Mouse (Mus musculus) midbrain, embryonic 16.5 days (tissue): Measurements from ENCODE around the gene Rnf5. TPM values are rescaled to one million over a fixed set of nuclear protein-coding genes. Genes with fewer than 3 reads are reported as not detected.

ENCODE experiments used
- ATAC-seq: fragments of 200-750 bp; cut with Nextera tagmentation; 2 replicates; pipeline ENCODE4 v1.8.0; 2017; ENCODE audit warnings: moderate TSS enrichment
- H3K27ac ChIP-seq: fragments of 300-500 bp; sonication (generic); 2 replicates; pipeline ENCODE4 v1.5.1; 2014; ENCODE audit warnings: mild to moderate bottlenecking, low read length, mixed read lengths
- H3K27me3 ChIP-seq: fragments of 300-500 bp; sonication (generic); 2 replicates; pipeline ENCODE4 v1.6.1; 2014; ENCODE audit warnings: low read depth, low read length, mixed read lengths; ENCODE audit not compliant: control insufficient read depth, insufficient read depth
- H3K36me3 ChIP-seq: fragments of 300-500 bp; sonication (generic); 2 replicates; pipeline ENCODE4 v1.6.1; 2014; ENCODE audit warnings: mild to moderate bottlenecking, low read length, moderate library complexity, mixed read lengths; ENCODE audit not compliant: control insufficient read depth, insufficient read depth
- H3K4me1 ChIP-seq: fragments of 300-500 bp; sonication (generic); 2 replicates; pipeline ENCODE4 v1.6.1; 2014; ENCODE audit warnings: mild to moderate bottlenecking, low read length, mixed read lengths; ENCODE audit not compliant: control insufficient read depth, insufficient read depth
- H3K4me2 ChIP-seq: fragments of 300-500 bp; sonication (generic); 2 replicates; pipeline ENCODE4 v1.6.1; 2014; ENCODE audit warnings: mild to moderate bottlenecking, low read length, mixed read lengths
- H3K4me3 ChIP-seq: fragments of 300-500 bp; sonication (generic); 2 replicates; pipeline ENCODE4 v1.5.1; 2014; ENCODE audit warnings: low read depth, mild to moderate bottlenecking, low read length, moderate library complexity, mixed read lengths
- H3K9ac ChIP-seq: fragments of 300-500 bp; sonication (generic); 2 replicates; pipeline ENCODE4 v1.6.1; 2014; ENCODE audit warnings: low read depth, low read length, mixed read lengths
- H3K9me3 ChIP-seq: fragments of 300-500 bp; sonication (generic); replicated peaks from 2 replicates; pipeline ENCODE4 v1.6.1; 2014; ENCODE audit warnings: mild to moderate bottlenecking, low read length, mixed read lengths; ENCODE audit not compliant: control insufficient read depth, poor library complexity, severe bottlenecking
- WGBS: fragments of 180-500 bp; shearing (Covaris S2); extraction: QIAGEN DNeasy Blood & Tissue Kit; methylation state at CpG from one replicate; pipeline ENCODE4 v1.1.7; 2014; 5-methylcytosine and 5-hydroxymethylcytosine counted together
- polyA plus RNA-seq: library from polyadenylated mRNA; unstranded; fragments of >200 nt; fragmentation: Nextera tagmentation; extraction: Ambion mirVana; gene quantifications from 2 replicates; pipeline ENCODE4 v1.2.1, GENCODE M21; 2015

Rnf5 gene
- polyA plus RNA-seq, 1 experiment from 2014 or later: 291 TPM

DNA sequence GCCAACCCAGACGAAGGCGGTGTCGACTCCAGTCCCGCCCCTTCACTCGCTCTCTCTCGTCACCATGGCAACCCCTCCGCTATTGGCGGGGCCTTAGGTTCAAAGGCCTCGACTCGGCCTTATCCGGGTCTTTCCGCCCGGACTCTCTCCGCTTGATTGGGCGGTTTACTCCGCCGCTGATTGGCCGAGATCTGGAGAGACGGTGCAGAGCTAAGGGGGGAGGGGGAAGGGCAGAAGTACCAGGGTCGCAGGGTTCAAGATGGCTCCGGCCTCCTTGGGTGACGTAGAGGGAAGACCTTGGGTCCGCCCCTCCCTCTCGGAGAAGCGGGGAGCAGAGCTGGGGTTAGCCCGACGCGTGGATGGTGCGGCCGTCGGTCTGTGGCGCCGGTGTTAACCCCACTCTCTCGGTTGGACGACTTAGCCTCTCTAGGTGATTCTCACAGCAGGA is 595 bp upstream of the Rnf5 start, which contains the start of gene Agpat1:
Agpat1 (plus strand) TSS at position 202 of the 448 bp plus-strand sequence.
- H3K36me3 ChIP-seq: peaks cover 7% of the 10 kb centered on the region
- peaks cover 40% of the 10 kb centered on the region for H3K4me1 ChIP-seq

DNA sequence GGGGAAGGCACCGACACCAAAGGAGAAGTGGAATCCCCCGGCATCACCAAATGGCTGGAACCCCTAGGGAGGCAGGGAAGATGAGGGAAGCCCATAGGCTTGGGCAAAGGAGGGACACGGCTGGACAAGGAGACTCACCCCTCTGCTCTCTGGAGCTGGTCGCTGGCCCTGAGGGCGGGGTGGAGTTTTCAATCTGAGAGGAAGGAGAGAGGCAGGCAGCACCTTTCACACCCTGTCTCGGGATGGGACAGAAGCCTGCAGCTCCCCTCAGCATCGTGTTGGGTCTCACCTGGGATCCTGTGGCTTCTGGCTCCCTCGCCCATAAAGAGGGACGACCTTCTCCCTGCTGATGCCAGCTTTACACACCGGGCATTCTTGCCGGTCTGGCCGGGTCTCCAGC is 1.7 kb downstream of the Rnf5 start:
- ATAC-seq: no peak
- H3K4me1 ChIP-seq: peaks cover 20% of the 10 kb centered on the region
- 86% methylated on average over 12 of the region's 12 CpGs for WGBS
- peaks cover 7% of the 10 kb centered on the region for H3K36me3 ChIP-seq
- no peak overlapping the region for H3K4me2 ChIP-seq
- no peaks in the 10 kb centered on the region for H3K9me3 ChIP-seq
- no peak overlapping the region for H3K9ac ChIP-seq
- no peaks in the 10 kb centered on the region for H3K27me3 ChIP-seq
- no peak overlapping the region for H3K27ac ChIP-seq
- H3K4me3 ChIP-seq: no peak overlapping the region

More for the DNA sequence above, 595 bp upstream of the Rnf5 start, which contains the start of gene Agpat1:
- peak; percentile 89 for ATAC-seq
- Histone ChIP-seq H3K4me3 (peak within 1 kb of the TSS; percentile 88), H3K27me3 (no peaks in the 10 kb centered on the region), H3K9me3 (no peaks in the 10 kb centered on the region), H3K9ac (peak within 1 kb of the TSS; percentile 98), H3K27ac (peak within 1 kb of the TSS; percentile 85), H3K4me2 (peak within 1 kb of the TSS; percentile 94)
- 0% methylated on average over 34 of the region's 35 CpGs for whole genome bisulfite sequencing

DNA sequence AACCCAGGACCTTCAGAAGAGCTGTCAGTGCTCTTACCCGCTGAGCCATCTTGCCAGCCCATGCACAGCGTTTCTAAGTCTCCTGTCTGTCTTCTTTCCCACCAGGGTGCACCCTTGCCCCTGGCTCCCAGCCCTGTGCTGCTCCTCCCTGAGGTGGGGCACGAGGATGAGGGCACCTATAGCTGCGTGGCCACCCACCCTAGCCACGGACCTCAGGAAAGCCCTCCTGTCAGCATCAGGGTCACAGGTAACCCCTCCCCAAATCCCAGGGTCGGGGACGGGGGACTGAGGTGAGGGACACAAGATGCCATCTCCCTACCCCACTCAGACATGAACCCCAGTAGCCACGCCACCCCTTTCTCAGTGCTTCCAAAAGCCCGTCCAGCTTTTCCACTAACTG is 3.6 kb downstream of the Rnf5 start:
- Histone ChIP-seq H3K4me1 (peaks cover 12% of the 10 kb centered on the region), H3K36me3 (peaks cover 18% of the 10 kb centered on the region), H3K27me3 (no peaks in the 10 kb centered on the region), H3K27ac (no peak overlapping the region), H3K4me3 (no peak overlapping the region), H3K4me2 (no peak overlapping the region), H3K9me3 (no peaks in the 10 kb centered on the region), H3K9ac (no peak overlapping the region)
- no peak for ATAC-seq
- WGBS: 76% methylated on average over 9 of the region's 9 CpGs

DNA sequence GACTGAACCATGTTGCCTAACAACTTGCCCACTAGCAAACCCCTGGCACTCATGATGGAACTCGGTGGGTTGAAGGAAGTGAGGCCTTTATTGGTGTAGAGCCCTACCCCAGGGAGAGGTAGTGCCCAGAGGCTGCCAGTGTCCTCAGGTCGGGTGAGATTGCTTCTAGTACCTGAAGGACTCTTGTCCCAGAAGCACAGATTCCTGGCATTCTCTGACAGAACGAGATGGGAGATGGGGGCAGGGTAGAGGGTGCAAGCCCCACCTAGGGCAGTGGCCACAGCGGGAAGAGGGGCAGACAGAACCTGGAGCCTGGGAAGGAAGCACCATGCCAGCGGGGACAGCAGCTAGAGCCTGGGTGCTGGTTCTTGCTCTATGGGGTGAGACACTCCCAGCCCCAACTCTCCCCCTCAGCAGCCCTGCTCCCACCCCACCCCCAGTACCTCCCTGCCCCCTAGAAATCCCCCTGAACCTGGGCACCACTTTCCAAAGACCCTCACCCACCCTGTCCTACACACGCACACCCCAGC is 5.9 kb downstream of the Rnf5 start, which contains the start of gene Ager:
Ager (plus strand) TSS at position 297 of the 530 bp plus-strand sequence.
- Histone ChIP-seq H3K27ac (no peak within 1 kb of the TSS), H3K4me3 (no peak within 1 kb of the TSS), H3K4me2 (no peak within 1 kb of the TSS), H3K4me1 (peaks cover 23% of the 10 kb centered on the region), H3K27me3 (no peaks in the 10 kb centered on the region), H3K9ac (no peak within 1 kb of the TSS), H3K36me3 (peaks cover 21% of the 10 kb centered on the region), H3K9me3 (no peaks in the 10 kb centered on the region)
- no peak for ATAC-seq
- 37% methylated on average over 4 of the region's 6 CpGs for WGBS

DNA sequence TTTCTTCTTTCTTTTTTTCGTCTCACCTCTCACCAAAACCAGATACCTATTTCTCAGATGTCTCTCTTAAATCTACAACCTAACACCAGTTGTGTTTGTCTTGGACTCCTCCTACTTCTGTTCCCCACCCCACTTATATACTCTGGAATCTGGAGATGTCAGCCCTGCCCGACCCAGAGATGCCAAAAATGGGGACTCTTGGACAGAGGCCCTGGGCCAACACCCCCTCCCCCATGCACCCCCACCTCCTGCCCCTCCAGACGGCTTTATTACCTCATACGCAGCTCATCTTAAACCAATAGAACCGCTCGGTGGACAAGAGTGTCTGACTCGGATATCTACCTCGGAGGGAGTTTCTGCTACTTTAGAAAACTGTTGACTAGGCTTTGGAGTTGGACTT is 7.4 kb downstream of the Rnf5 start:
- Histone ChIP-seq H3K27ac (no peak overlapping the region), H3K4me3 (no peak overlapping the region), H3K36me3 (peaks cover 21% of the 10 kb centered on the region), H3K9ac (no peak overlapping the region), H3K4me2 (no peak overlapping the region), H3K4me1 (peaks cover 23% of the 10 kb centered on the region), H3K9me3 (no peaks in the 10 kb centered on the region), H3K27me3 (no peaks in the 10 kb centered on the region)
- no peak for ATAC-seq
- 77% methylated on average over 8 of the region's 8 CpGs for WGBS

DNA sequence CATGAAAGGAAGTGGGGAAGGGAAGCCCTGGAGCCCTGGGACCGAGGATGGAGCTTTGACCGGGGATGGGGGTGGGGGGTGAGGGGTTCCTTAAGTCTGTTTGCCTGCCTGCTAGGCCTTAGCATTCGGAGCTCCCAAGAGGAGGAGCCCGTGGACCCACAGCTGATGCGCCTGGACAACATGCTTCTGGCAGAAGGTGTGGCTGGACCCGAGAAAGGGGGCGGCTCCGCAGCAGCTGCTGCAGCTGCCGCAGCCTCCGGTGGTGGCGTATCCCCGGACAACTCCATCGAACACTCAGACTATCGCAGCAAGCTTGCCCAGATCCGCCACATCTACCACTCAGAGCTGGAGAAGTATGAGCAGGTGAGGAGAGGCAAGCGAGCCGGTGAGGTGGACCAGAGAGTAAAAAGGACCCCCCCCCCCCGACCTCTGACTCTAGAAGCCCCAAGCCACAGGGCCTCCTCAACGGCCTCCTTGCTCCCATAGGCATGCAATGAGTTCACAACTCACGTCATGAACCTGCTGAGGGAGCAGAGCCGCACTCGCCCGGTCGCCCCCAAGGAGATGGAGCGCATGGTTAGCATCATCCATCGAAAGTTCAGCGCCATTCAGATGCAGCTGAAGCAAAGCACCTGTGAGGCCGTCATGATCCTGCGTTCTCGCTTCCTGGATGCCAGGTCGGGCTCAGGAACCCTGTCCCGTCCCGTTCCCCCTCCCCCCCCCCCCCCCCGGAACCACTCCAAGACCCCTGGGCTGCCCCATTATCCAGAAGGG is 9.6 kb downstream of the Rnf5 start:
- peak overlapping the region; percentile 80 for H3K4me2 ChIP-seq
- no peaks in the 10 kb centered on the region for H3K27me3 ChIP-seq
- peak overlapping the region; percentile 94 for H3K9ac ChIP-seq
- H3K4me1 ChIP-seq: peaks cover 32% of the 10 kb centered on the region
- peak overlapping the region; percentile 97 for H3K27ac ChIP-seq
- peaks cover 15% of the 10 kb centered on the region for H3K36me3 ChIP-seq
- H3K4me3 ChIP-seq: peak overlapping the region; percentile 69
- ATAC-seq: no peak
- no peaks in the 10 kb centered on the region for H3K9me3 ChIP-seq
- 43% methylated on average over 32 of the region's 34 CpGs for WGBS

DNA sequence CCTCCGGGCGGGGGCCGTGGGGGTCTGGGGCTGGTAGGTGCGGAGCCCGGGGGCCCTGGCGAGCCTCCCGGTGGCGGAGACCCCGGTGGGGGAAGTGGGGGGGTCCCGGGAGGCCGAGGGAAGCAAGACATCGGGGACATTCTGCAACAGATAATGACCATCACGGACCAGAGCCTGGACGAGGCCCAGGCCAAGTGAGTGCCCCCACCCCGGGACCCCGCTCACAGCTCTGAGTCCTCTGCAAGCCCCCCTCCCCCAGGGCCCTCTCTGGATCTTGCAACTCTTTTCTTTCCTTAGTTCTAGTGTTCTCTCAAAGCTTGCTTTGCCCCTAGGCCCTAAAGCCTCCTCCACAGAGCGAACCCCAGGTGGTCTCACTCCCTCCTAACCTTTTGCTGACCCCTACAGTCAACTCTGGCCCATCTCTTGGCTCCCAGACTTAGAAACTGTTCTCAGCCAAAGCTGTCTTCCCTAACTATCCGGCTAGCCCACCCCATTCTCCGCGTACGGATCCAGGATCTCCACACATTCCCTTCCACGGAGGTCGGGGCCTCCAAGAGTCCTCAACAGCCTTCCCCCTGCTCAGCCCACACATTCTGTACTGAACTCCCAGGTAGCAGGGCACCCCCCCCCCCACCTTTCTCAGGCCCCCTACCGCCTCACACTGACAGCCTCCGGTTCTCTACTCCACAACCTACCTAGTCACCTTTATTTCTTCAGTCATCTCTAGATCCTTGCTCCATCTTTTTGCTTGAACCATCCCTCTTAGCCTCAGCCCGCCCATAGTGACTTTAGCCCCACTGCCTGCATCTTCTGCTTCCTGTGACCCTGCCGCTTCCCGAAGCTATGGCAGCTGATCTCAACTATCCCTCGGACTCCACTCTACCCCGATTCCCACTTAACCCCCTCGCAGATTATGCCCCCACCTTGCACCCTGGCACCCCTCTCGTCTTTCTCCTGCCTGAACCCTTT is 10.6 kb downstream of the Rnf5 start:
- H3K9ac ChIP-seq: peak overlapping the region; percentile 94
- 2% methylated on average over 31 of the region's 32 CpGs for WGBS
- peak; percentile 16; the same call in 1 of the 2 replicates for ATAC-seq
- no peaks in the 10 kb centered on the region for H3K27me3 ChIP-seq
- H3K27ac ChIP-seq: peak overlapping the region; percentile 97
- H3K36me3 ChIP-seq: peaks cover 15% of the 10 kb centered on the region
- peak overlapping the region; percentile 69 for H3K4me3 ChIP-seq
- no peaks in the 10 kb centered on the region for H3K9me3 ChIP-seq
- peaks cover 40% of the 10 kb centered on the region for H3K4me1 ChIP-seq
- peak overlapping the region; percentile 80 for H3K4me2 ChIP-seq

DNA sequence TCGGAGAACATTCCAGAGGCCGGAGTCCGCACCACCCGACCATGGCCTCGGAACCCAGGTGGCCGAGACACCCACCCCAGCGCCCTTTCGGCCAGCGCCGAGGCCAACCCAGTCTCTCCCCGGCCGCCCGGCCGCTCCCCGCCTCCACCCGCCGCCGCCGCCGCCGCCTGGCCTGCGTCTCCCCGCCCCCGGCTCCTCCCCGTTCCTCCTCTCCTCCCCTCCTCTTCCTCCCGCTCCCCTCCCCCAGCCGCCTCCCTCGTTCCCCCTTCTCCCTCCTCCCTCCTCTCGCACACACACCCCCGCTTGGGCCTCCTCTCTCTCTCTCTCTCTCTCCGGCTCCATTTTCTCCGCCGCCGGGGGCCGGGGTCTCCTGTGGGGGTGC is 11.5 kb downstream of the Rnf5 start:
- Histone ChIP-seq H3K36me3 (peaks cover 15% of the 10 kb centered on the region), H3K4me1 (peaks cover 40% of the 10 kb centered on the region), H3K4me2 (peak overlapping the region; percentile 80), H3K9me3 (no peaks in the 10 kb centered on the region), H3K9ac (peak overlapping the region; percentile 94), H3K27me3 (no peaks in the 10 kb centered on the region), H3K27ac (peak overlapping the region; percentile 97), H3K4me3 (peak overlapping the region; percentile 69)
- ATAC-seq: peak; percentile 19
- WGBS: under 1% methylated on average over 19 of the region's 35 CpGs
